Mouse (Mus musculus) thymus, postnatal 10 days (tissue): ENCODE data around the gene Mpp4.
A peak's percentile ranks its signal among the peaks of the same experiment; 100 is the strongest.

ENCODE experiments used
- DNase-seq, 2 experiments: peaks; one replicate each; pipeline ENCODE4 v3.0.0; 2021; ENCODE audit warnings: low spot score in 2 of 2

The Mpp4 gene

GRCm38 (mm10) chr1:59163030-59163461 lies at the start of gene Mpp4:
TSS of gene Mpp4 (minus strand) at chr1:59163389.
- peak; percentile 74 to 75 for DNase-seq

- no peak for DNase-seq
These were observed 49.8 kb upstream of the Mpp4 start for GRCm38 (mm10) chr1:59212951-59213350.

- DNase-seq: no peak
These were observed 49.0 kb upstream of the Mpp4 start for GRCm38 (mm10) chr1:59212076-59212779.

- DNase-seq: no peak
These were observed 48.5 kb upstream of the Mpp4 start for GRCm38 (mm10) chr1:59211651-59212050.

- DNase-seq: no peak
These were observed 45.1 kb upstream of the Mpp4 start for GRCm38 (mm10) chr1:59208331-59208730.

- no peak for DNase-seq
These were observed 41.3 kb upstream of the Mpp4 start for GRCm38 (mm10) chr1:59204489-59204888.

- no peak for DNase-seq
These were observed 39.2 kb upstream of the Mpp4 start for GRCm38 (mm10) chr1:59202367-59202766.

GRCm38 (mm10) chr1:59201561-59201960 lies 38.4 kb upstream of the Mpp4 start:
- no peak for DNase-seq

- no peak for DNase-seq
These were observed 37.8 kb upstream of the Mpp4 start for GRCm38 (mm10) chr1:59200960-59201359.

- no peak for DNase-seq
These were observed 31.8 kb upstream of the Mpp4 start for GRCm38 (mm10) chr1:59194979-59195378.

- DNase-seq: no peak
These were observed 24.6 kb upstream of the Mpp4 start for GRCm38 (mm10) chr1:59187786-59188185.

- no peak for DNase-seq
These were observed 23.1 kb upstream of the Mpp4 start for GRCm38 (mm10) chr1:59186317-59186716.

GRCm38 (mm10) chr1:59185410-59185809 lies 22.2 kb upstream of the Mpp4 start:
- no peak for DNase-seq

- no peak for DNase-seq
These were observed 19.9 kb upstream of the Mpp4 start for GRCm38 (mm10) chr1:59183045-59183444.

GRCm38 (mm10) chr1:59182373-59182772 lies 19.2 kb upstream of the Mpp4 start:
- DNase-seq: no peak

- no peak for DNase-seq
These were observed 16.8 kb upstream of the Mpp4 start for GRCm38 (mm10) chr1:59180003-59180402.

GRCm38 (mm10) chr1:59178401-59178800 lies 15.2 kb upstream of the Mpp4 start:
- no peak for DNase-seq

GRCm38 (mm10) chr1:59174514-59175373 lies 11.6 kb upstream of the Mpp4 start:
- DNase-seq: no peak

GRCm38 (mm10) chr1:59173023-59173422 lies 9.8 kb upstream of the Mpp4 start:
- peak; percentile 46 to 52 for DNase-seq

GRCm38 (mm10) chr1:59171875-59172274 lies 8.7 kb upstream of the Mpp4 start:
- no peak for DNase-seq

GRCm38 (mm10) chr1:59170290-59170689 lies 7.1 kb upstream of the Mpp4 start:
- DNase-seq: no peak

- DNase-seq: no peak
These were observed 6.4 kb upstream of the Mpp4 start for GRCm38 (mm10) chr1:59169586-59169985.

GRCm38 (mm10) chr1:59168556-59168955 lies 5.4 kb upstream of the Mpp4 start:
- no peak for DNase-seq
